Mouse (Mus musculus): ENCODE measurements at regions not wholly inside any gene's neighbourhood (a gene's known extent, or its start where the extent isn't known, plus 50 kb on each side); places are given as distances from the start of the nearest gene placed in this dataset.

DNA sequence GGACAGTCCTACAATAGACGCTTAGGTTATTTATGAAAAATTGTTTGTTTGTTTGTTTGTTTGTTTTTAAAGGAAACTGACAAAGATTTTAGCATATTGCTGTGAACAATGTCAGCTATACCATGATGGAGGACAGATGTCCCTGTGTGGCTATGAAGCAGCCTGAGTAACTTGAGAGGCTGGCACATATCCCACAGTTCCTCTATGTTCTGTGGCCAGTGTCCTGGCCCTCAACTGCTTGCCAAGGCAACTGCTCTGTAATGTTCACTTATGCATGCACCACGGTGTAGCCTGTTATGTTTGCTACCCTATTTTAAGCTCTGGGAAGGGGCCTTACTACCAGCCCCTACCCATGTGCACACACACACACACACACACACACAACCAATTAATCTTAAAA, 222.6 kb downstream of the Gm5426 start:
- Histone ChIP-seq H3K36me3 (replicated peaks; ENCODE audit: low read length) (no peaks in the 10 kb centered on the region), H3K9me3 (peaks cover 5% of the 10 kb centered on the region; the same call in 1 of the 2 replicates), H3K4me1 (no peaks in the 10 kb centered on the region), H3K27me3 (replicated peaks) (no peaks in the 10 kb centered on the region), H3K4me3 (replicated peaks) (no peak overlapping the region)
- TF ChIP-seq GATA1 (IDR thresholded peaks at IDR 0.05; ENCODE audit: borderline replicate concordance, low read length) (no peak), FLI1 (IDR thresholded peaks at IDR 0.05; ENCODE audit: low read length) (no peak)

- peaks cover 4% of the 10 kb centered on the region for H3K27me3 ChIP-seq (replicated peaks)
- no peaks in the 10 kb centered on the region for H3K4me1 ChIP-seq
- no peaks in the 10 kb centered on the region for H3K36me3 ChIP-seq (replicated peaks; ENCODE audit: low read length)
- H3K4me3 ChIP-seq (replicated peaks): no peak overlapping the region
- H3K9me3 ChIP-seq: no peaks in the 10 kb centered on the region
- TF ChIP-seq GATA1 (IDR thresholded peaks at IDR 0.05; ENCODE audit: borderline replicate concordance, low read length) (no peak), FLI1 (IDR thresholded peaks at IDR 0.05; ENCODE audit: low read length) (no peak)
Measured at GRCm38 (mm10) chr10:96362211-96362610, 225.8 kb downstream of the Gm5426 start.

DNA sequence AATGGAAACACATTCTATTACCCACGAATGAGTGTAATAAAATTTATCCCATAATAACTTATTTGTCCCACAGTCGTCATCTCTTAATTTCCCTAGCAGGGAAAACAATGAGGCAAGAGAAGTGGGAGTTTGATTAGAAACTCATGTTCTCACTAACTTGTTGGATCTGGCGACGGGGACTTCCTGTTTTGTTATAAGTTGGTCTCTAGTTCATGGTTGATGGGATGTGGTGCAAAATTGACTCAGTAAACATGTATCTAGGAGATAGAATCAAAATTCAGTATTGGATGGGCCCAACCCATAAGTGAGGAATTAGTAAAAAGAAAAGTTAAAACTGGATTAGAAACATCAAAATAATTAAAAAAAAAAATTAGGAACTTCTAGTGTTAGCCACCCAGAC, 227.5 kb downstream of the Gm5426 start:
- no peaks in the 10 kb centered on the region for H3K36me3 ChIP-seq (replicated peaks; ENCODE audit: low read length)
- TF ChIP-seq GATA1 (IDR thresholded peaks at IDR 0.05; ENCODE audit: borderline replicate concordance, low read length) (no peak), FLI1 (IDR thresholded peaks at IDR 0.05; ENCODE audit: low read length) (no peak)
- 0 out of 2 replicates have a peak, but pooled peaks cover 3% of the 10 kb centered on the region for H3K9me3 ChIP-seq
- H3K4me1 ChIP-seq: no peaks in the 10 kb centered on the region
- H3K4me3 ChIP-seq (replicated peaks): no peak overlapping the region
- peaks cover 4% of the 10 kb centered on the region for H3K27me3 ChIP-seq (replicated peaks)

- TF ChIP-seq GATA1 (IDR thresholded peaks at IDR 0.05; ENCODE audit: borderline replicate concordance, low read length): no peak
- no peak for TF ChIP-seq FLI1 (IDR thresholded peaks at IDR 0.05; ENCODE audit: low read length)
- peaks cover 4% of the 10 kb centered on the region for H3K27me3 ChIP-seq (replicated peaks)
Measured at GRCm38 (mm10) chr10:96365101-96365500, 228.7 kb downstream of the Gm5426 start.

DNA sequence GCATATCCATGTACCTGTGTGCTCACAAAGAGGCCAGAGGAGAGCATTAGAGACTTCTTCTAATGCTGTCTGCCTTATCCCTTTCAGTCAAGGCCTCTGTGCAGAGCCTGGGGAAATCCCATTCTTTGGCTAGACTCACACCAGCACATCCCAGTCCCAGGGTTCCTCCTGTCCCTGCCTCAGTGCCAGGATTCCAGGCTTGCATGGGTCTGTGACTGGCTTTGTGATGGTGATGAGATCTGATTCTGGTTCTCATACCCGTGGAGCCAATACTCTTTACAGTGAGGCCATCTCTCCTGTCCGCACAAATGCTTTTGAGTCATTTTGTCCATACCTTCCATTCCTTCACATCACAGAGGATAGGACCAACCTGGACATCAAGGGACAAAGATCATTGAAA, 230.5 kb downstream of the Gm5426 start:
- Histone ChIP-seq H3K4me1 (peaks cover 9% of the 10 kb centered on the region), H3K9me3 (0 out of 2 replicates have a peak, but pooled peaks cover 3% of the 10 kb centered on the region), H3K36me3 (replicated peaks; ENCODE audit: low read length) (no peaks in the 10 kb centered on the region), H3K27me3 (replicated peaks) (peaks cover 4% of the 10 kb centered on the region), H3K4me3 (replicated peaks) (no peak overlapping the region)
- TF ChIP-seq GATA1 (IDR thresholded peaks at IDR 0.05; ENCODE audit: borderline replicate concordance, low read length) (no peak), FLI1 (IDR thresholded peaks at IDR 0.05; ENCODE audit: low read length) (no peak)

More at GRCm38 (mm10) chr10:96365101-96365500, 228.7 kb downstream of the Gm5426 start:
- H3K36me3 ChIP-seq (replicated peaks; ENCODE audit: low read length): no peaks in the 10 kb centered on the region
- H3K9me3 ChIP-seq: 0 out of 2 replicates have a peak, but pooled peaks cover 3% of the 10 kb centered on the region
- H3K4me1 ChIP-seq: no peaks in the 10 kb centered on the region
- no peak overlapping the region for H3K4me3 ChIP-seq (replicated peaks)

GRCm38 (mm10) chr10:96370547-96371320, 234.3 kb downstream of the Gm5426 start:
- H3K4me3 ChIP-seq (replicated peaks): no peak overlapping the region
- 0 out of 2 replicates have a peak, but pooled peaks cover 3% of the 10 kb centered on the region for H3K9me3 ChIP-seq
- peaks cover 33% of the 10 kb centered on the region for H3K4me1 ChIP-seq
- H3K27me3 ChIP-seq (replicated peaks): peaks cover 4% of the 10 kb centered on the region
- H3K36me3 ChIP-seq (replicated peaks; ENCODE audit: low read length): no peaks in the 10 kb centered on the region
- TF ChIP-seq GATA1 (IDR thresholded peaks at IDR 0.05; ENCODE audit: borderline replicate concordance, low read length) (no peak), FLI1 (IDR thresholded peaks at IDR 0.05; ENCODE audit: low read length) (no peak)

GRCm38 (mm10) chr10:96371321-96371653, 234.9 kb downstream of the Gm5426 start:
- Histone ChIP-seq H3K36me3 (replicated peaks; ENCODE audit: low read length) (no peaks in the 10 kb centered on the region), H3K27me3 (replicated peaks) (peaks cover 4% of the 10 kb centered on the region), H3K4me3 (replicated peaks) (no peak overlapping the region), H3K4me1 (peaks cover 33% of the 10 kb centered on the region), H3K9me3 (0 out of 2 replicates have a peak, but pooled peaks cover 3% of the 10 kb centered on the region)
- TF ChIP-seq FLI1 (IDR thresholded peaks at IDR 0.05; ENCODE audit: low read length) (no peak), GATA1 (IDR thresholded peaks at IDR 0.05; ENCODE audit: borderline replicate concordance, low read length) (no peak)

DNA sequence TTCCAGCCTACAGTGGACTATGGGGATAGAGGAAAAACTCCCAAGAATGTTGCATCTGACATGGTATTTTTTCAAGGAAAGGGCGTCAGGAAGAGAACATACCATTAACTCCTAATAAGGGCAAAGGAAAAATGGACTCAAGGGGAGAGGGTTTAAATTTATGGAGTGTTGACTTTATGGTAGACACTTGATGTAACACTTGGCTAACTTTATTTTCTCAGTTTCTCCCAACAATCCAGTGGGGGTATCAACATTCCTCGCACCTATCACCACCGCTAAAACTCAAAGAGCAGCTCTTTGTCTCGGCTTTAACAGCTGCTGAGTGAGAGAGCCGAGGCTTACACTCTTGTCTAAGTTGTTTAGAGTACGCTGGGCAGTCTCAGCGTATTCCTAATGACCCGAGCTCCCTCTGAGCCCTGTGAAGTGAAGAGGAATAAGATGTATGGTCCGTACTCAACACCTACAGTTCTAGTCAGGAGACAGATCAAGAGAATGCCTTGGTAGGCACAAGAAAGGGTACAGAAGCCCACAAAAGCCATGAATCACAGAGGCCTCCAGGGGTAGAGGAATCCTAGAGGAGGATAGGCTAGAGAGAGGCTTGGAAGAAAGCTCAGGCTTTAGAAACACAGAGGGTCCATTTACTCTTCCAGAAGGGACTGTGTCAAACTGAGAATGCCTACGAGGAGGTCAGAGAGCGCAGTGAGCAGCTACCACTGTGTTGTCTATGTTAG, 236.4 kb downstream of the Gm5426 start:
- H3K9me3 ChIP-seq: 0 out of 2 replicates have a peak, but pooled peaks cover 3% of the 10 kb centered on the region
- peaks cover 39% of the 10 kb centered on the region for H3K4me1 ChIP-seq
- no peaks in the 10 kb centered on the region for H3K36me3 ChIP-seq (replicated peaks; ENCODE audit: low read length)
- H3K4me3 ChIP-seq (replicated peaks): no peak overlapping the region
- no peaks in the 10 kb centered on the region for H3K27me3 ChIP-seq (replicated peaks)
- TF ChIP-seq GATA1 (IDR thresholded peaks at IDR 0.05; ENCODE audit: borderline replicate concordance, low read length) (no peak), FLI1 (IDR thresholded peaks at IDR 0.05; ENCODE audit: low read length) (no peak)

- peaks cover 40% of the 10 kb centered on the region for H3K4me1 ChIP-seq
- peak overlapping the region; percentile 40 for H3K4me3 ChIP-seq (replicated peaks)
- H3K36me3 ChIP-seq (replicated peaks; ENCODE audit: low read length): no peaks in the 10 kb centered on the region
- 0 out of 2 replicates have a peak, but pooled peaks cover 3% of the 10 kb centered on the region for H3K9me3 ChIP-seq
- TF ChIP-seq FLI1 (IDR thresholded peaks at IDR 0.05; ENCODE audit: low read length) (no peak), GATA1 (IDR thresholded peaks at IDR 0.05; ENCODE audit: borderline replicate concordance, low read length) (no peak)
- H3K27me3 ChIP-seq (replicated peaks): no peaks in the 10 kb centered on the region
Measured at GRCm38 (mm10) chr10:96373481-96373880, 237.1 kb downstream of the Gm5426 start.

Measured in megakaryocyte, embryonic 14.5 days (primary cell).